Mouse (Mus musculus) heart, adult 11 months (tissue): ENCODE results near the gene Tm2d3.

Experiments
- DNase-seq: peaks from one replicate; pipeline ENCODE4 v3.0.0; 2022

Tm2d3 gene

DNA sequence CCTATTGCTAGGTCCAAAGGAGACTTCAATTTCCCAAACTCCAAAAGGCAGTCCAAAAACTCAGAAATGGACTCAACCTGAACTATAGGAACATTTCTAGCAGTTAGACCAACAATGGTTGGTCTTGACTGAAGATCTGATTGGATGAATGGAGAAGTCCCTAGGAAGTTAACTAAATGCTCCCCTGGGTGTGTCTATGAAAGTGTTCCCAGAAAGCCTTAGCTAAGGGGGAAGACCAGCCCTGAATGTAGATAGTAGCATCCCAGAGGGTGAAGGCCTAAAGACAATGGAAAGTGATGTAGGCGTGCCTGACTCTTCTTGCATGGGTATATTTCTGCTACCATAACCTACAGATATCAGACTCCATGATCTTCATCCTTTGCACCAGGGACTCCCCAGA lies 17.5 kb downstream of the Tm2d3 start:
- DNase-seq, result peak; percentile 23

DNA sequence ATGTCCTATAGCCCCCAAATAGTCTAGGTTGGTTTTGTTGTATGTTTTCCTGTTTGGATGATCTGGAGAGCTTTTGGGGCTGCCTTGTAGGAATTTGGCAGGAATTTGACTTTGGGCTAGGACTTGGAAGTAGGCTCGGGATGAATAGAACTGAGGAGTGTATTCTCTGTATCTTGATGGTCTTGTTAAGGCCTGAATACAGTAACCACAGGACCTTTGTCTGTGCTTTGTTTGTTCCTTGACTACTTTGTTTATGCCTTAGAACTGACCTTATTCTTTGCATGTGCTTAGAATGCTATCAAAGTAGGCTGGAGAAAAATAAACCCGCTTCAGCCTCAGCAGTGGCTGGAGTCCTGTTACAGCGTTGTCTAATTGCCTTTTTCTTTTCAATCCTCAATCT lies 19.3 kb downstream of the Tm2d3 start:
- peak; percentile 12 for DNase-seq

DNA sequence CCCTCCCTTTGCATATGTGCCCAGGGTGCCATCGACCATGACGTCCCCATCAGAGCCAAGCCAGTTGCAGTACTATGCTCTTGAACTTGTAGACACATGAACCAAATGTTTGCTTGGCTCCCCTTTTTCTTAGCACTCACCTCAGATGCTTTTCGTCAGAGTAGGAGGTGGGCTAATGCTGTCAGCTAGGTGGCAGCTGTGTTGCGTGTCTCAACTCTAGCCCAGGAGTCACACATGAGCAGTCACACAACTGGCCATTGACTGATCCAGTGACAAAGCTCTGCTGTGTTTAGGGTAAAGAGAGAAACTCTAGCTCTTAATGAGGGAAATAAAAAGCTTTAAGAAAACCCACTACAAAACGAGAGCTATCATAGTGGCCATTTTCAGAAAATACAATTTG lies 22.8 kb downstream of the Tm2d3 start:
- no peak for DNase-seq

DNA sequence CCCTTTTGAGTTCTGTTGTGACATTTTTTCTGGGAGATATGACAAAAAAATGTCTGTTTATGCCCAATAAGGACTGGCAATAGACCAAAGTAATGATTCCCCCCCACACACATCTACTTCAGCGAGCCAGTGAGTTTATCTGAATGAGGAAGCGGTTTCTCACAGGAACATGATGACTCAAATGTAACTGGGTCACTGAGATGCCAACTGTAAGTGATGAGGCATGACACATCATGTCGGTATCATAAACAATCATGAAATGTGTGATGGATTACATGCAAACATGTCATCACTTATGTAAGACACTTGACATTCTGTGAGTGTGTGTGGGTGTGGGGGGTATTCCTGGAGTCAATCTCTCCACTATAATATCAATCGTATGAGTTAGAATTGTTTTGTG lies 23.3 kb downstream of the Tm2d3 start:
- DNase-seq, result peak; percentile 9

DNA sequence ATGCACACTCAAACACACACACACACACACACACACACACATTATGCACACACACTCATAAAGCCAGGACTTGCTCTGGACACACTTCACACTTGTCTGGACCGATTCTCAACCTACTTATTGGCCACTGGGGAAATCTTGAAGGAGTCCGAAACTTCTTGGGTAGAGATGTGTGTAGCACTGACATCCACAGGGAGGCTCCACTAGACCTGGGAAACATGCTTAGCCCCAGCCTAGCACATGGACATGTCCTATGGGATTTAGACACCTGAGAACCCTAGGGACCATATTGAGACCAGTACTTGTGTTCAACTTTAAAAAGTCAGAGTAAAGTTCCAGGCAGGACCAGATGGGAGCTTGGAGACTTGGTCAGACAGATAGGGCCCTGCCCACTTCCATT lies 43.1 kb downstream of the Tm2d3 start:
- peak; percentile 79 for DNase-seq

DNA sequence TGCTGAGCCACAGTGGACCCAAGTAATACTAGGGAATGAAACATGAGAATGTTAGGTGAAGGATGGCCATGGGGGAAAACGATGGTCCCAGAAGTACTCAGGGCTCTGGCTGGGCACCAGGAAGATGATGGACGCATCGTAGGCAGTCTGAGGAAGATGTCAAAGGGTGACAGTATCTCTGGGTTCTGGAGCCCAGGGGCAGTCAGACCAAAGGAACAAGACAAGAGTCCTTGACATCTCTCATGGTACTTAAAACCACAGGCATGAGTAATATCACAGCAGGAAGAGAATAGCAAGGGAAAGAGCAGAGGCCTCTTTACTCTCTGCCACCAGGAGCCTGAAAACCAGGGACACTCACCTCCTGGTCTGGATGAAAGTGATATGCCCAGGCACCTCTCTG lies 44.3 kb downstream of the Tm2d3 start:
- DNase-seq, result peak; percentile 57

DNA sequence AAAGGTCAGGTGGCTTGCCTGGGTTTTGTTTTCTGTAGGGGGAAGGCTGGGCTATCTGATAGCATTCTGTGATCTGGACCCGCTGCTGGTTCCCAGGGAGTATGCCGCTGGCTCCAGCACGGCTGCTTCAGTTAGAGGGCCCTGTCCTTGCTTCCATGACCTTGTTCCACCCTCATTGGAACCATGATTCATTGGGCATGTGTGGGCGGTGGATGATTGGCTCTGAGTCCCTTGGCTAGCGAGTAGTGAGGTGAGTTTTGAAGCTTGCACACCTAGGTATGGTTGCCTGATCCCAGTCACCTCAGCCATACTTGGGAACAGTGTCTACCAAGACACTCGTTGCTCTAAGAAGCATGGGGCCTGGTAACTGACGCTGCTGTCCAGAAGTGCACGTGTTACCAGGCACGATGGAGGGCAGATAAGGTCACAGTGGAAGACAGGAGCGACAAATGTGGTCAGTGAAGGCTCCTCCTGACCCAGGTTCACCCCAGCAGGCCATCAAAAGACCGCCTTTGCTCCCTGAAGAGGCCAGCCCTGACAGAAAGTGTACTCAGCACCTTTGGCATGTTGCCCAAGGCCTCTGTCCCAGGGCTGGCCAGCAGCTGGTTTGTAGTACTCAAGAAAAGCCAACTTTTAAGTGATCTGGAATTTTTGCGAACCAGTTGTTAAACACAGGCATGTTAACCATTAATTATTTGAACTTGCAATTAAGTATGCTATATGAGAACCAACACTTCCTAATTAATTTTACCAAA lies 46.5 kb downstream of the Tm2d3 start:
- DNase-seq, result peak; percentile 94

DNA sequence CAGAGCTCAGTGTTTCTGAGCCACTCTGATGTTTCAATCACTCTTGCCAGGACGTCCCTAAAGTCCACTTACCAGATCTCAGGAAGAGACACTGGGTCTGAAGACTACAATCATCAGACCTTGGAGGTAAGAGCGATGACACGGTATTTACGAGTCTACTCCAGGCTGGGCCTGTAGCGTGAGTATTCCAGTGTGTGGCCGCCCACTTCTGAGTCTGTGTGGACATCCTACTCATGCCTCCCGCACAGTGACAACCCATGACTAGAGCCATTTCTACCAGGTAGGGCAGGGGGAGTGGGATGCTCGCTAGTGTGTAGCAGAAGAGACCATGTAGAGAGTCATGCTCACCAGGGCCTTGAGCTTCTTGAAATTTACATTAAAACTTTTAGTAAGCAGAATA lies 51.9 kb downstream of the Tm2d3 start:
- DNase-seq, result peak; percentile 70

DNA sequence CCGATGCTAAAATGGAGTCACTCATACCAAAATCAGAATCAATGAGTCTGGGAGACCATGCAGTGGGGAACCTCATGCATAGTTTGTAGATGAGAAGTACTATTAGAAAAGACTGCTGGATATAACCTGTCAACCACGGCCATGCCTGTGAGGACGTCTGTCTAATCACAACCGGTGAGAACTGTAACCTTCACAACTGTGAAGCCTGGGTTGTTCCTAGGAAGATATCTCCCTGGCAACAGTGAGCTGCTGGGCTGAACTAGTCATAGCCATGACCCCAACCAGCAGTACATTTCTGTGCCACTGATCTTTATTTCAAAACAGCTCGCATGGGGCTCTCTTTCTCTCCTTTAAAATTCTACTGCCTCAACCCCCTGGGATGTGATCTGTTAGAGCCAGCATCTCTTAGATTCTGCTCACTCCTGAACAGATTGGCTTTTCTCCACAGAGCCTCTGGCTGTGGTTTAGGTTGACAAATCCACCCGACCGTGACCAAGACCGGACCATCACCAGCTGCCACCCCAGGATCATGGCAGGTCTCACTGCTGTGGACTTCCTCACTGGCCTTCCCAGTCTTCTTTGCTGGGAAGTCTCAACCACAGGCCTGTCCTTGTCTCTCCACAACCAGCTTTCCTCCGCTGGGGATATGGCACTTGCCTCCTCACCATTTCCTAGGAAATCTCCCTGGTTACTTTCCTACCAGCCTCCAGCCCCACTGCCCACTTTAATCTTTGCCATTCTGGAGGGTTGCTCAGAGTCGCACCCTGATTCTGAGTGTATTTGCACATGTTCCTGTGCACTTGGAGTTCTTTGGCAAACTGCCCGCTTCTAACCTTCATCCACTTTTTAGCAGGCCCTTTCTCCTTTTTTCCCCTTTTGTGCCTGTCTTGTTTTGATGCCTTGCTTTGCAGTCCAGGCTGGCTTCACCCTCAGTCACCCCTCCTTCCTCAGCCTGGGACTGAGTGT lies 57.3 kb downstream of the Tm2d3 start:
- peak; percentile 63 for DNase-seq
